Mouse (Mus musculus): ENCODE data around the gene Cntn6.

GRCm38 (mm10) chr6:104479242-104479641, 13.3 kb upstream of the Cntn6 start:
- TF ChIP-seq CTCF (IDR thresholded peaks at IDR 0.05; ENCODE audit: borderline replicate concordance, control insufficient read depth, extremely low read depth, insufficient read depth, low read length, poor library complexity) (no peak), POLR2A (IDR thresholded peaks at IDR 0.05; ENCODE audit: control insufficient read depth, extremely low read depth, insufficient read depth, low read length, poor library complexity) (no peak)
